Mouse (Mus musculus) G1E (cell line): ENCODE results near the gene Slc34a3. TPM values are rescaled to one million over a fixed set of nuclear protein-coding genes. Genes with fewer than 3 reads are reported as not detected.

Experiments used
- ATAC-seq: 2 replicates; pipeline ENCODE4 v1.8.0; 2016; ENCODE audit warnings: mild to moderate bottlenecking; ENCODE audit not compliant: insufficient number of reproducible peaks, poor library complexity, low FRiP score, severe bottlenecking; ENCODE audit errors: extremely low read depth
- DNase-seq: peaks from one replicate; pipeline ENCODE4 v3.0.0; 2012; ENCODE audit warnings: low spot score
- H3K27me3 ChIP-seq: 2 replicates; pipeline ENCODE4 v1.6.1; 2012; ENCODE audit warnings: mild to moderate bottlenecking, low read length, inconsistent platforms; ENCODE audit not compliant: insufficient read depth
- H3K36me3 ChIP-seq: replicated peaks from 2 replicates; pipeline ENCODE3; 2012; ENCODE audit warnings: mild to moderate bottlenecking, inconsistent platforms
- H3K4me1 ChIP-seq: 2 replicates; pipeline ENCODE4 v1.6.1; 2012; ENCODE audit warnings: low read depth, low read length, inconsistent platforms, mixed read lengths; ENCODE audit not compliant: insufficient read depth
- H3K4me3 ChIP-seq: 2 replicates; pipeline ENCODE4 v1.5.1; 2012; ENCODE audit warnings: low read depth, mild to moderate bottlenecking, inconsistent platforms, low read length, moderate library complexity, mixed read lengths
- H3K9me3 ChIP-seq: replicated peaks from 2 replicates; pipeline ENCODE4 v1.6.1; 2012; ENCODE audit warnings: inconsistent platforms
- CTCF ChIP-seq: IDR thresholded peaks from 2 replicates; pipeline ENCODE4 v1.5.1; 2012; ENCODE audit warnings: low read depth, low read length, inconsistent platforms, mixed read lengths
- GATA1 ChIP-seq: IDR thresholded peaks from 2 replicates; pipeline ENCODE4 v1.6.1; 2012; ENCODE audit warnings: borderline replicate concordance, low read length, inconsistent platforms, mixed read lengths
- GATA2 ChIP-seq: IDR thresholded peaks from 2 replicates; pipeline ENCODE4 v1.6.1; 2012; ENCODE audit warnings: low read depth, low read length, inconsistent platforms, borderline replicate concordance
- POLR2AphosphoS5 ChIP-seq: IDR thresholded peaks from 2 replicates; pipeline ENCODE4 v1.6.1; 2012; ENCODE audit warnings: low read depth, low read length, inconsistent platforms; ENCODE audit not compliant: insufficient replicate concordance
- TAL1 ChIP-seq: conservative IDR thresholded peaks from 2 replicates; pipeline ENCODE4 v1.6.1; 2012; ENCODE audit warnings: low read depth, low read length, inconsistent platforms, mixed read lengths
- polyA plus RNA-seq: library from polyadenylated mRNA; stranded (reverse); fragments of >175 nt; gene quantifications from 2 replicates; pipeline ENCODE4 v1.2.3, GENCODE M21; 2012
- total RNA-seq, 2 experiments: library from RNA; stranded (forward) in 1 of 2; stranded (reverse) in 1 of 2; fragments of 200-1000 nt in 1 of 2; fragments of >200 nt in 1 of 2; fragmentation: Nextera tagmentation in 1 of 2; gene quantifications; 2 replicates each; pipeline ENCODE4 v1.2.3; 2014 to 2017

Gene Slc34a3
- total and polyA plus RNA-seq, 3 experiments = 0.91 TPM; not detected in 2

- TF ChIP-seq TAL1 = no peak
- no peak for TF ChIP-seq GATA2
- TF ChIP-seq CTCF = no peak
- no peak for TF ChIP-seq POLR2AphosphoS5
- no peak for TF ChIP-seq GATA1
- Histone ChIP-seq H3K36me3 (peaks cover 4% of the 10 kb centered on the region), H3K4me3 (peak overlapping the region; percentile 61; the same call in 1 of the 2 replicates), H3K27me3 (peaks cover 52% of the 10 kb centered on the region), H3K4me1 (peaks cover 97% of the 10 kb centered on the region), H3K9me3 (no peaks in the 10 kb centered on the region)
- ATAC-seq (no peak), DNase-seq (no peak)
These were observed 522 bp upstream of the Slc34a3 start for GRCm38 (mm10) chr2:25234551-25235220.

GRCm38 (mm10) chr2:25233421-25233820 lies 743 bp downstream of the Slc34a3 start:
- no peak for TF ChIP-seq GATA2
- no peak for TF ChIP-seq GATA1
- peak; percentile 89 for TF ChIP-seq TAL1
- Histone ChIP-seq H3K9me3 (no peaks in the 10 kb centered on the region), H3K27me3 (peaks cover 44% of the 10 kb centered on the region), H3K4me1 (peaks cover 99% of the 10 kb centered on the region), H3K4me3 (peak overlapping the region; percentile 61; the same call in 1 of the 2 replicates), H3K36me3 (peaks cover 4% of the 10 kb centered on the region)
- DNase-seq (peak; percentile 82), ATAC-seq (peak; percentile 64)

- Histone ChIP-seq H3K4me3 (peak overlapping the region; percentile 0; the same call in 1 of the 2 replicates), H3K27me3 (peaks cover 26% of the 10 kb centered on the region), H3K9me3 (no peaks in the 10 kb centered on the region), H3K4me1 (peaks cover 97% of the 10 kb centered on the region), H3K36me3 (peaks cover 7% of the 10 kb centered on the region)
- TF ChIP-seq GATA2 = no peak
- no peak for TF ChIP-seq GATA1
- TF ChIP-seq TAL1 = no peak
- TF ChIP-seq POLR2AphosphoS5 = no peak
- DNase-seq (no peak), ATAC-seq (no peak)
These were observed 3.1 kb downstream of the Slc34a3 start for GRCm38 (mm10) chr2:25231038-25231437.

GRCm38 (mm10) chr2:25230581-25230980 lies 3.6 kb downstream of the Slc34a3 start:
- Histone ChIP-seq H3K36me3 (peaks cover 7% of the 10 kb centered on the region), H3K27me3 (peaks cover 22% of the 10 kb centered on the region), H3K4me1 (peaks cover 97% of the 10 kb centered on the region), H3K4me3 (no peak overlapping the region), H3K9me3 (no peaks in the 10 kb centered on the region)
- no peak for TF ChIP-seq GATA2
- no peak for TF ChIP-seq CTCF
- TF ChIP-seq GATA1 = no peak
- TF ChIP-seq TAL1 = no peak
- TF ChIP-seq POLR2AphosphoS5 = no peak
- ATAC-seq (no peak), DNase-seq (no peak)

DNA sequence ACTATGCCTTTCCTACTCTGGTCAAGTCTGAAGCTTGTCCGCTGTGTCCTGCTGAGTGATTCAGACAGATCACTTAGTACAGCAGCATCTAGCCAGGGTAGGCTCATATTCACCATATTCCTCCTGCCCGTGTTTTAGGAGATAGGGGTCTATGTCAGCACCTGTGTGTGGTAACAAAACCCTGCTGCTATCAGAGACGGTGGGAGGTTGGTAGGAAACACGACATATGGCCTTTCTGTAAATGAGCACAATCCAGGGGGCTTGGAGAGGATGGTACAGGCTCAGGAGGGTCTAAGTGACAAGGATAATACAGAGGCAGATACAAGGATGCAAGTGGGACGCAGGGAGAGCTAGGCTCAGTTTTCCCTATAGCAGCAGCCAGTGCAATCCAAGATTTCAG lies 4.6 kb downstream of the Slc34a3 start:
- Histone ChIP-seq H3K36me3 (peaks cover 7% of the 10 kb centered on the region), H3K9me3 (no peaks in the 10 kb centered on the region), H3K4me3 (no peak overlapping the region), H3K4me1 (peaks cover 91% of the 10 kb centered on the region), H3K27me3 (peaks cover 22% of the 10 kb centered on the region)
- no peak for DNase-seq
- TF ChIP-seq POLR2AphosphoS5 = no peak
- no peak for TF ChIP-seq CTCF
- no peak for TF ChIP-seq GATA2
- TF ChIP-seq GATA1 = no peak
- no peak for TF ChIP-seq TAL1
- no peak for ATAC-seq

GRCm38 (mm10) chr2:25228995-25229530 lies 5.1 kb downstream of the Slc34a3 start:
- H3K9me3 ChIP-seq = no peaks in the 10 kb centered on the region
- no peak for TF ChIP-seq TAL1
- no peak overlapping the region; the same call in 1 of the 2 replicates for H3K4me3 ChIP-seq
- ATAC-seq (no peak), DNase-seq (no peak)
- peaks cover 9% of the 10 kb centered on the region for H3K36me3 ChIP-seq
- H3K4me1 ChIP-seq = peaks cover 85% of the 10 kb centered on the region
- H3K27me3 ChIP-seq = peaks cover 22% of the 10 kb centered on the region
